Mouse (Mus musculus): ENCODE results near the gene Grap2. TPM values are rescaled to one million over a fixed set of nuclear protein-coding genes. Genes with fewer than 3 reads are reported as not detected.

Grap2 gene
- under 1 TPM; 0.28 to 0.74 TPM for total RNA-seq (2021)

GRCm38 (mm10) chr15:80572291-80572690, at the start of gene Grap2:
Gene Grap2 (plus strand): TSS chr15:80572594.
- no peak for DNase-seq (ENCODE audit: extremely low spot score in 1 of 2, low spot score in 1 of 2)

- DNase-seq (ENCODE audit: extremely low spot score in 1 of 2, low spot score in 1 of 2) = peak in 1 of 2 experiments; percentile 36
Observed at GRCm38 (mm10) chr15:80529955-80530869, 42.2 kb upstream of the Grap2 start.

DNA sequence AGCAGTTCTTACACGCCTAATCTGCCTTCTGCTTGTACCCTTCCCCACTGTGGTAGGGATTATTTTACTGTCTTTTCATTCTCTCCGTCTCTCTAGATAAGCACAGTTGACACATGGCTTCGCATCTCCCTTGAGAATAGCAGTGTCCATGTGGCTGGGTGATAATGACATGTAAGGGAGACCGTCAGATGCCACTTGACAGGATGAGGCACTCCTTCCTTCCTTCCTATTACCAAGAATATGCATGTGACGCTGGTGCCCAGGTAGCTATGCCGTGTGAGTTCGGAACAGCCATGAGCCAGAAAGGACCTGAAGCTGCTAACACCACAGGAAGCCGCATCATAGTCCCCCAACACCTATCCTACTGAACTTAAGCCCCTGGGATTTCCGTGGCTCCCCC, 41.4 kb upstream of the Grap2 start:
- DNase-seq (ENCODE audit: extremely low spot score in 1 of 2, low spot score in 1 of 2) = no peak

DNA sequence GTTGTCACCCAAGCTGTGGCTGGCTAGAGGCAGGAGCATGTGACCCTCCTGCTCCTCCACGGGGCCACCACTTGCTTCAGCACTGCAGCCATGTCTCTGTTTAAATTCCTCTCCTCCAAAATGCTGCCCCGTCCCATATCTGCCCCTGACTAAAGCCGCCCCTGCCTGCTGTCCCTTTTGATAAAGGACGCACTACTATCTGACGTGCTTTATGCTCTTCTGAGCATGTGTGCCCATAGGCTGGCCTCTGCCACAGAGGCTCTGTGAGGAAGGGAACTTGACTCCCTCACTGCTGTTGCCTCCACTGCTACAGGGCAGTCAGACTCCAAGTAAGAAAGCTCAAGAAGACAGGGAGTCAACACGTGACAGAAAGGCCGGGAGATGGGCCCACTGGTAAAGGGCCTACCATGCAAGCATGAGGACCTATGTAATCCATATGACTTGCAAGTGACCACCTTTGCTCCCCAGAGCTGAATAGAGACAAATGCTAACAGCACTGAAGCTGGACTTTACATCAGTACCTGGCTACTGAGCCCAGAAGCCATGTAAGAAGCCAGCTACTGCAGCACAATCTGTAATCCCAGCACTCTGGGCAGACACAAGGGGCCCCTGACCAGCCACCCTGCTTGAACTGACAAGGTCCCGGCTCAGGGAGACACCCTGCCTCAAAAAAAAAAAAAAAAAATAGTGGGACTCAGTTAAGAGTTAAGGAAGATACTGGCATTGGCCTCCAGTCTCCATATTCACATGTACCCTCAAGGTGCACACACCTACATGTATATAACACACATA, 39.9 kb upstream of the Grap2 start:
- no peak for DNase-seq (ENCODE audit: extremely low spot score in 1 of 2, low spot score in 1 of 2)

DNA sequence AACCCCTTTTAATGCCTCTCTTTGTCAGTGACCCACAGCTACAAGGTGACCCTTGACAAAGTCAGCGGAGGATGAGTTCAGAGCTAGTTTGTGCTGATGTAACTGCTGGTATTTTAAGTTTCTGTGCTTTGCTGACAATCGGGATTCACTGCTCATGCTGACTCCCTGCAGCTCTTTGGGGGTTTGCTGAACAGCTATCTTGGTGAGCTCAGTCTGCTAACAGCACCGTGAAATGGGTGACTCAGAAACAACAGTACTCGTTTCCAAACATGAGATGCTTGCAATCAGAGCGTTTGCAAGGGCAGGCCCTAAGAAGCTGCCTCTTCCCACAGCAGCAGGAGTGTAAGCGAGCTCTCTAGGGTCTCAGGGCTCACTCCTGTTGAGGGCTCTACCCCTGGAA, 39.1 kb upstream of the Grap2 start:
- no peak for DNase-seq (ENCODE audit: extremely low spot score in 1 of 2, low spot score in 1 of 2)

GRCm38 (mm10) chr15:80536051-80536450, 36.3 kb upstream of the Grap2 start:
- no peak for DNase-seq (ENCODE audit: extremely low spot score in 1 of 2, low spot score in 1 of 2)

DNA sequence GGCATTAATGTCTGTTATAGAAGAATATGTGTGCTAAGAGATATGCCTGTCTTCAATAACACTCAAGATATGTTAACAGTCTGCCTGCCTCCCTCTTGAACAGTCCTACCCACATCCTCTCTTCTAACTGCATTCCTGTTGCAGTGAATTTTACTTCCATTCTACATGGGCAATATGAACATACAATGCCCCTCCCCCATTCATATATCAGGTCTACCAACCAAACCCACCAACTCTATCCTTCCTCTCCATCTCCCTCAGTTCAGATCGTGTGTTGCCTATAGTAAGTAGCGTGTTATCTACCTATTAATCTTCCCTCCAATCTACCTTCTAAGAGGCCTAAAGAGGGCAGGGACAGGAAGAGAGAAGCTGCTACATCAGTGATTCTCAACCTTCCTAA, 34.3 kb upstream of the Grap2 start:
- DNase-seq (ENCODE audit: extremely low spot score in 1 of 2, low spot score in 1 of 2) = no peak

- no peak for DNase-seq (ENCODE audit: extremely low spot score in 1 of 2, low spot score in 1 of 2)
Observed at GRCm38 (mm10) chr15:80538671-80539340, 33.6 kb upstream of the Grap2 start.

DNA sequence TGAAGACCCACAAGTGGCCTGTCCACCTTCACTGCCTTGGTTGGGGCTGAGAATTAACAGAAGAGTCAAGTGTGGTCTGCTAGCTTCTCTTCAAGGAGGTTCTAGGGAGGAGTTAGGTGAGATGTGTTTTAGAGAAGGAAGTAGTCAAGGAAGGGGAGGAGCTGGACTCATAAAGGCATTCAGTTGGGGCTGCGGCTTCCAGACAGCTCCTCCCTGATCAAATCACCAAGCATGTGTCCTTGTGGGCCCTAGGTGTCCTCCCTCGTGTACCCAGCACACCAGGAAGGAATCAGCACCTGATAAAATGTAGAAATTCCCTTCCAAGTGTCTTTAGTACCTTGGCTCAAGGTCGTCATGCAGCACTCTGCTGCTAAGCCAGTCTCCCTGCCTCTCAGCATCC, 28.3 kb upstream of the Grap2 start:
- DNase-seq (ENCODE audit: extremely low spot score in 1 of 2, low spot score in 1 of 2) = no peak

- DNase-seq (ENCODE audit: extremely low spot score in 1 of 2, low spot score in 1 of 2) = no peak
Observed at GRCm38 (mm10) chr15:80545430-80545829, 27.0 kb upstream of the Grap2 start.

- no peak for DNase-seq (ENCODE audit: extremely low spot score in 1 of 2, low spot score in 1 of 2)
Observed at GRCm38 (mm10) chr15:80554860-80555822, 17.3 kb upstream of the Grap2 start.

GRCm38 (mm10) chr15:80556021-80556420, 16.4 kb upstream of the Grap2 start:
- DNase-seq (ENCODE audit: extremely low spot score in 1 of 2, low spot score in 1 of 2) = no peak

- no peak for DNase-seq (ENCODE audit: extremely low spot score in 1 of 2, low spot score in 1 of 2)
Observed at GRCm38 (mm10) chr15:80557745-80558144, 14.6 kb upstream of the Grap2 start.

GRCm38 (mm10) chr15:80559534-80559933, 12.9 kb upstream of the Grap2 start:
- no peak for DNase-seq (ENCODE audit: extremely low spot score in 1 of 2, low spot score in 1 of 2)

DNA sequence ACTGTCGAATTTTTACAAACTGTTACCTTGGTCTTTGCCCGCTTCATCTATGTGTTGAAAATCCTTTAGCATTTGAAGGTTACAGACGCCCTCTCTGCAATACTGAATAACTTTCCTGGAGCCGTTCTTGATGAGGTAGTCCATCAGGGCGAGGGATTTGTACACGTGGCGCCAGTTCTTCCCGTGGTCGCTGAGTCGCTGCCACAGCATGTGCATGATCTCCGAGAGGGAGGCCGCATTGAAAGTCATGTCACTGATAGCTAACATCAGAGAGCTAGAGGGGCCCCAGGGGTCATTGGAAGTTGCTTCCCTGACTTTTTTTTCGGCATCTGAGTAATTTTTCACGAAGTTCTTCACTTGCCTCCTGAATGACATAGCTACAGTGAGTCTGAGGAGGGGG, 12.4 kb upstream of the Grap2 start:
- DNase-seq (ENCODE audit: extremely low spot score in 1 of 2, low spot score in 1 of 2) = no peak

GRCm38 (mm10) chr15:80560646-80561580, 11.5 kb upstream of the Grap2 start:
- no peak for DNase-seq (ENCODE audit: extremely low spot score in 1 of 2, low spot score in 1 of 2)

GRCm38 (mm10) chr15:80562446-80562845, 9.9 kb upstream of the Grap2 start:
- DNase-seq (ENCODE audit: extremely low spot score in 1 of 2, low spot score in 1 of 2) = no peak

GRCm38 (mm10) chr15:80563634-80564208, 8.7 kb upstream of the Grap2 start:
- DNase-seq (ENCODE audit: extremely low spot score in 1 of 2, low spot score in 1 of 2) = no peak

Data from layer of hippocampus, postnatal 25 days (tissue).